Mouse (Mus musculus) midbrain, postnatal 0 days (tissue): ENCODE results near the gene Pacrg. TPM values are rescaled to one million over a fixed set of nuclear protein-coding genes. Genes with fewer than 3 reads are reported as not detected.

Experiments used
- ATAC-seq: fragments of 200-750 bp; cut with Nextera tagmentation; 2 replicates; pipeline ENCODE4 v1.8.0; 2017; ENCODE audit warnings: moderate number of reproducible peaks, mild to moderate bottlenecking, moderate TSS enrichment, moderate library complexity; ENCODE audit not compliant: low FRiP score
- DNase-seq: peaks from one replicate; pipeline ENCODE4 v3.0.0-alpha.2; 2015; ENCODE audit warnings: low spot score
- H3K27ac ChIP-seq: fragments of 300-500 bp; sonication (generic); 2 replicates; pipeline ENCODE4 v1.5.1; 2014; ENCODE audit warnings: low read depth, mild to moderate bottlenecking, low read length, mixed read lengths
- H3K27me3 ChIP-seq: fragments of 300-500 bp; sonication (generic); 2 replicates; pipeline ENCODE4 v1.6.1; 2014; ENCODE audit warnings: low read length, control low read depth, mixed read lengths; ENCODE audit not compliant: insufficient read depth
- H3K36me3 ChIP-seq: fragments of 300-500 bp; sonication (generic); 2 replicates; pipeline ENCODE4 v1.6.1; 2014; ENCODE audit warnings: low read length, control low read depth, mixed read lengths; ENCODE audit not compliant: insufficient read depth
- H3K4me1 ChIP-seq: fragments of 300-500 bp; sonication (generic); 2 replicates; pipeline ENCODE4 v1.6.1; 2014; ENCODE audit warnings: mild to moderate bottlenecking, control low read depth, antibody characterized with exemption, low read length, mixed read lengths; ENCODE audit not compliant: insufficient read depth
- H3K4me2 ChIP-seq: fragments of 300-500 bp; sonication (generic); 2 replicates; pipeline ENCODE4 v1.6.1; 2014; ENCODE audit warnings: low read depth, mild to moderate bottlenecking, low read length, mixed read lengths; ENCODE audit not compliant: poor library complexity, severe bottlenecking
- H3K4me3 ChIP-seq: fragments of 300-500 bp; sonication (generic); 2 replicates; pipeline ENCODE4 v1.5.1; 2014; ENCODE audit warnings: low read depth, mild to moderate bottlenecking, low read length, moderate library complexity
- H3K9ac ChIP-seq: fragments of 300-500 bp; sonication (generic); replicated peaks from 2 replicates; pipeline ENCODE4 v1.6.1; 2014; ENCODE audit warnings: mild to moderate bottlenecking, low read length, moderate library complexity, mixed read lengths; ENCODE audit not compliant: poor library complexity, severe bottlenecking
- H3K9me3 ChIP-seq: fragments of 300-500 bp; sonication (generic); 2 replicates; pipeline ENCODE4 v1.6.1; 2016; ENCODE audit warnings: low read length, control low read depth
- CTCF ChIP-seq: IDR thresholded peaks from 2 replicates; pipeline ENCODE4 v1.5.1; 2016; ENCODE audit warnings: antibody characterized with exemption, mild to moderate bottlenecking
- WGBS: fragments of 180-500 bp; shearing (Covaris S2); extraction: QIAGEN DNeasy Blood & Tissue Kit; methylation state at CpG from one replicate; pipeline ENCODE4 v1.1.7; 2014; 5-methylcytosine and 5-hydroxymethylcytosine counted together
- polyA plus RNA-seq: library from polyadenylated mRNA; unstranded; fragments of >200 nt; fragmentation: Nextera tagmentation; extraction: Ambion mirVana; gene quantifications from 2 replicates; pipeline ENCODE4 v1.2.1, GENCODE M21; 2015
- total RNA-seq: library from RNA; depleted of rRNA; stranded (reverse); fragments of >200 nt; gene quantifications from 2 replicates; pipeline ENCODE4 v1.2.3, GENCODE M21; 2014

Gene Pacrg
- total and polyA plus RNA-seq, 2 experiments from 2014 or later, result 14.6 to 23.0 TPM

DNA sequence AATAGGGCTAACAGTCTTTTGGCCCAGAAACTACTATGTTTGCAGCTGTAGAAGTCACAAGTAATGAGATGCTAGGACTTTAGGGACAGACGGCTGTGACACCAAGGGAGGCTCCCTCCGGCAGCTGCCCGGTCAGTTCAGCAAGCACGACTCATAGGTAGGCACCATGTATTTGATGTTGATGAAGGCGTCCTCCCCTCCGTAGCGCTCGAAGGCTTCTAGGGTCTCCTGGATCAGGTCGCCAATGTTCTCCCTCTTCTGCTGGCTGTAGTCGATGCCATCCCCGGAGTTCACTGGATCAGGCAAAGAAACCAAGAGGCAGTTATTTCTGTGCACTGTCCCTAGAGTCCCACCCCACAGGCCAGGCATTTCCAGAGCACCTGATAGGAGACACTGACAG, 436.9 kb downstream of the Pacrg start:
- Histone ChIP-seq H3K4me3 (no peak overlapping the region), H3K27me3 (0 out of 2 replicates have a peak, but pooled peaks cover 2% of the 10 kb centered on the region), H3K27ac (no peak overlapping the region), H3K36me3 (no peaks in the 10 kb centered on the region), H3K9me3 (no peaks in the 10 kb centered on the region), H3K4me2 (no peak overlapping the region), H3K4me1 (peaks cover 8% of the 10 kb centered on the region; the same call in 1 of the 2 replicates), H3K9ac (no peak overlapping the region)
- no peak for TF ChIP-seq CTCF
- no peak for DNase-seq
- no peak for ATAC-seq
- 90% methylated on average over 11 of the region's 11 CpGs for WGBS

DNA sequence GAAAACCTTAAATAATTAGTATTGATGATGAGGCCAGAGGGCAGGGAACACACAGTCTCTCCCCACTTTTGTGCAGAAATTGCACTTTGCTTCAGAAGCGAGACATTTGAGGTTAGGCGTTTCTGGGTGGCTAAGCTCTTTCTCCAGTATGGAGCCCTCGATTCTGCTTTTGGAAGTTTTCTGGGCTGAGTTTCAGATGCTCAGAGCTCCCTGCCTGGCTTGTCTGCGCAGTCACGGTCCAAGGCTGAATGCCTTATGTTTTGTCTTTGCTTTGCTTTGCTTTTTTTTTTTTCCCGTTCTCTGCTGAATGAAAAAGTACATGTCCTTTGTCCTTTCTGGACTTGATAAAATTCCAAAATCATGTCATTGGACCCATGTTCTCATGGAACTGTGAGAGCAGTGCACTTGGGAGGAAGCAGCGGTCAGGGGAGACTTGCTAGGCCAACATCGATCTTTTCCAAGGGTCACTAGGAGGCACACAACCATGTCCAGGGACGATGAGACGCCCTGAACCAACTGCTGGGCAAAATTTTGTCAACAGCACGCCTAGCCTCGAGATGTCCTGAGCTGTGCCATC, 438.0 kb downstream of the Pacrg start:
- Histone ChIP-seq H3K4me3 (no peak overlapping the region), H3K36me3 (no peaks in the 10 kb centered on the region), H3K27ac (peak overlapping the region; percentile 26; the same call in 1 of the 2 replicates), H3K27me3 (no peaks in the 10 kb centered on the region), H3K4me2 (no peak overlapping the region), H3K9me3 (no peaks in the 10 kb centered on the region), H3K9ac (no peak overlapping the region), H3K4me1 (peaks cover 9% of the 10 kb centered on the region)
- no peak for TF ChIP-seq CTCF
- DNase-seq, result peak; percentile 70
- WGBS, result 75% methylated on average over 12 of the region's 12 CpGs
- ATAC-seq, result no peak

- WGBS, result 84% methylated on average over 3 of the region's 3 CpGs
- DNase-seq (no peak), ATAC-seq (no peak)
- no peaks in the 10 kb centered on the region for H3K27me3 ChIP-seq
- no peaks in the 10 kb centered on the region for H3K36me3 ChIP-seq
- H3K9me3 ChIP-seq, result no peaks in the 10 kb centered on the region
- H3K9ac ChIP-seq, result no peak overlapping the region
- H3K4me2 ChIP-seq, result no peak overlapping the region
- TF ChIP-seq CTCF, result no peak
- no peak overlapping the region for H3K4me3 ChIP-seq
- peaks cover 12% of the 10 kb centered on the region for H3K4me1 ChIP-seq
- H3K27ac ChIP-seq, result 0 out of 2 replicates have a peak overlapping the region, but pooled peaks have one; percentile 26
Observed at GRCm38 (mm10) chr17:10401529-10401928, 438.6 kb downstream of the Pacrg start.

DNA sequence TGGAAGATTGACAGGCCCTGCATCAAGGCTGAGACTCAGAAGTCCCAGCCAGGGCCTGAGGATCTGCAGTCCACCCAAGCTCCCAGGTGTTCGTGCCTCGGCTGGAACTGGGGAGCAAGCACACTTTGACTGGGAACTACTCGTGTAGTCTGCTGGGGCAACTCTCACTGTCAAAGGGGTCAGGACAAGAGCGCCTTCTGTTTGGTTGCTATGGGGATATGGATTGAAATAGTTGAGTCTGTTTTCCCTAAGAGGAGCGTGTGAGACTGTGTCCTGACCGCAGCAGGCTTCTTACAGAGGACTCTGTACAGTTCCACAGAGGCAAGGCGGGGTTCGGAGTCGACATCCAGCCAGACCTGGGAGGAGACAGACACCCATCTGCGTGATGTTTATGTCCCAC, 440.4 kb downstream of the Pacrg start:
- no peaks in the 10 kb centered on the region for H3K36me3 ChIP-seq
- DNase-seq, result peak; percentile 55
- ATAC-seq, result no peak
- H3K4me2 ChIP-seq, result no peak overlapping the region
- H3K9ac ChIP-seq, result no peak overlapping the region
- H3K9me3 ChIP-seq, result no peaks in the 10 kb centered on the region
- H3K4me1 ChIP-seq, result peaks cover 11% of the 10 kb centered on the region
- WGBS, result 73% methylated on average over 10 of the region's 10 CpGs
- H3K27me3 ChIP-seq, result no peaks in the 10 kb centered on the region
- H3K27ac ChIP-seq, result peak overlapping the region; percentile 52
- H3K4me3 ChIP-seq, result no peak overlapping the region
- no peak for TF ChIP-seq CTCF

DNA sequence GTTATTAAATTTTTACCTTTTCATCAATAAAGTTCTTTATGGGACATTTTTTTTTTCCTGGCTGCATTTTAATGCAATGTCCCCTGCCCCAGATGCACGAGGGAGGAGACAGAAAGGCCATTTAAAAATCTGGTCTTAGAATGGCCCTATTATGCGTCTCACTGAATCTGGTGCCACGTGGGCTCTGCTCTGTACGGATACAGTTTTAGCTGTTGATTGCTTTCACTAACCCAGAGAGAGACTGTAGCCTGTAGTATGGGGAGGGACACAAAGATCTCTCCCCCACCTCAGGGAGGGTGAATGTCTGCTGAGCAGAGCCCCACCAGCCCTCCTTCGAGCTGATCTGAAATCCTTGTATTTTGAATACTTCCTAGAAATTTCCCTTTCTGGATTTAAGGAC, 441.2 kb downstream of the Pacrg start:
- 60% methylated on average over 5 of the region's 5 CpGs for WGBS

DNA sequence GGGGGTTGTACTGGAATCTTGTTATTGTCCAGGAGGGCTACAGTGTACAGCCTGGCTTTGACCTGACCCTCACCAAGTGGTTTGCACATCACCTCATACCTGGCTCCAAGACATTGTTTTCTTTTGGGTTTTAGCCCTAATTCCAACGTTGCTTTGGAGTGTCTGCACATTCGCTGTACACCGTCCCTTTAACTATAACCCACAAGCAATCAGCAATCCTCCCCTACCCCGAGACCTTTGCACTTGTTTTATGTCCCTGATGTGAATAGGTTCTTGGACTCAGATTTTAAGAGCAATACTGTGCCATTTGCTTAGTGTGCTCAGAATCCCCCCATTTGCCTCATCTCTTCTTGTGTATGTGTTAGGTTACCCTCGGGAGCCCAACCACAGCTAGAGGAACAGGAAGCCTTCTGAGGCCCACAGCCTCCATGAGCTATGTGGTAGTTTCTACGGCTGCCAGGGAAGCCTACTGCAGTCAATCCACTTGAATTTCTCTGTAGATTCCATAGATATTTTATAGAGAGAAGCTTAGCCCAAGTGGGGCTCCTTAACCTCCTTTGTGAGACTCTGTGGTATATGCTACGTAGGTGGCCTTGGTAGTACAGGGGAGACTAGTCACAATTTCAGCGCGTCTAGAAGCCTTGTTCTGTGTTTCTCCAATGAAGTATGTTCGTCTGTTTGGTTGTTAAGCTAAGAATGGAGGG, 442.0 kb downstream of the Pacrg start:
- Histone ChIP-seq H3K27me3 (no peaks in the 10 kb centered on the region), H3K9ac (no peak overlapping the region), H3K4me2 (no peak overlapping the region), H3K4me3 (no peak overlapping the region), H3K27ac (0 out of 2 replicates have a peak overlapping the region, but pooled peaks have one; percentile 63), H3K4me1 (peaks cover 11% of the 10 kb centered on the region), H3K9me3 (no peaks in the 10 kb centered on the region), H3K36me3 (no peaks in the 10 kb centered on the region)
- no peak for DNase-seq
- WGBS, result 70% methylated on average over 10 of the region's 10 CpGs
- no peak for TF ChIP-seq CTCF
- ATAC-seq, result no peak

More for the DNA sequence above, 441.2 kb downstream of the Pacrg start:
- no peak for TF ChIP-seq CTCF
- 0 out of 2 replicates have a peak overlapping the region, but pooled peaks have one; percentile 63 for H3K27ac ChIP-seq
- no peaks in the 10 kb centered on the region for H3K27me3 ChIP-seq
- no peak overlapping the region for H3K9ac ChIP-seq
- DNase-seq (peak; percentile 59), ATAC-seq (no peak)
- no peak overlapping the region for H3K4me3 ChIP-seq
- H3K9me3 ChIP-seq, result no peaks in the 10 kb centered on the region
- no peak overlapping the region for H3K4me2 ChIP-seq
- H3K36me3 ChIP-seq, result no peaks in the 10 kb centered on the region
- peaks cover 11% of the 10 kb centered on the region for H3K4me1 ChIP-seq
